Mouse (Mus musculus) liver, postnatal 0 days (tissue): Measurements from ENCODE around the gene Tspan11. TPM values are rescaled to one million over a fixed set of nuclear protein-coding genes. Genes with fewer than 3 reads are reported as not detected.

Source experiments
- ATAC-seq: fragments of 200-750 bp; cut with Nextera tagmentation; 2 replicates; pipeline ENCODE4 v1.8.0; 2017; ENCODE audit warnings: mild to moderate bottlenecking, moderate library complexity
- DNase-seq: peaks from one replicate; pipeline ENCODE4 v3.0.0-alpha.2; 2016
- H3K27ac ChIP-seq: fragments of 300-500 bp; sonication (generic); 2 replicates; pipeline ENCODE4 v1.5.1; 2014; ENCODE audit warnings: antibody characterized with exemption, moderate library complexity, mild to moderate bottlenecking, low read depth
- H3K27me3 ChIP-seq: fragments of 300-500 bp; sonication (generic); 2 replicates; pipeline ENCODE4 v1.6.1; 2014; ENCODE audit warnings: low read length, control low read depth, mixed read lengths; ENCODE audit not compliant: insufficient read depth
- H3K36me3 ChIP-seq: fragments of 300-500 bp; sonication (generic); replicated peaks from 2 replicates; pipeline ENCODE4 v1.6.1; 2014; ENCODE audit warnings: mild to moderate bottlenecking, control low read depth, low read length, moderate library complexity, mixed read lengths; ENCODE audit not compliant: insufficient read depth
- H3K4me1 ChIP-seq: fragments of 300-500 bp; sonication (generic); 2 replicates; pipeline ENCODE4 v1.6.1; 2014; ENCODE audit warnings: antibody characterized with exemption, mild to moderate bottlenecking, control low read depth; ENCODE audit not compliant: insufficient read depth
- H3K4me2 ChIP-seq: fragments of 300-500 bp; sonication (generic); 2 replicates; pipeline ENCODE4 v1.6.1; 2014; ENCODE audit warnings: low read depth, mild to moderate bottlenecking, low read length, moderate library complexity, mixed read lengths
- H3K4me3 ChIP-seq: fragments of 300-500 bp; sonication (generic); 2 replicates; pipeline ENCODE4 v1.5.1; 2014; ENCODE audit warnings: low read depth, low read length
- H3K9ac ChIP-seq: fragments of 300-500 bp; sonication (generic); replicated peaks from 2 replicates; pipeline ENCODE4 v1.6.1; 2014; ENCODE audit warnings: mild to moderate bottlenecking, moderate library complexity
- H3K9me3 ChIP-seq: fragments of 300-500 bp; sonication (generic); 2 replicates; pipeline ENCODE4 v1.6.1; 2016; ENCODE audit warnings: mild to moderate bottlenecking, control low read depth, low read length, mixed read lengths
- CTCF ChIP-seq: sonication (generic); IDR thresholded peaks from 2 replicates; pipeline ENCODE4 v1.5.1; 2016; ENCODE audit warnings: antibody characterized with exemption, low read depth
- EP300 ChIP-seq: IDR thresholded peaks from 2 replicates; pipeline ENCODE4 v1.6.1; 2016; ENCODE audit warnings: antibody characterized with exemption, low read depth, mild to moderate bottlenecking
- WGBS: fragments of 180-500 bp; shearing (Covaris S2); extraction: QIAGEN DNeasy Blood & Tissue Kit; methylation state at CpG from one replicate; pipeline ENCODE4 v1.1.7; 2014; ENCODE audit not compliant: insufficient replicate concordance; 5-methylcytosine and 5-hydroxymethylcytosine counted together
- polyA plus RNA-seq: library from polyadenylated mRNA; unstranded; fragments of >200 nt; fragmentation: Nextera tagmentation; extraction: Ambion mirVana; gene quantifications from 2 replicates; pipeline ENCODE4 v1.2.1, GENCODE M21; 2015

The Tspan11 gene
- polyA plus RNA-seq, 1 experiment from 2014 or later = 0.38 TPM

GRCm38 (mm10) chr6:127933841-127934240 lies 46.5 kb downstream of the Tspan11 start:
- ATAC-seq (no peak), DNase-seq (no peak)
- no peaks in the 10 kb centered on the region for H3K9me3 ChIP-seq
- no peak overlapping the region for H3K27ac ChIP-seq
- no peaks in the 10 kb centered on the region for H3K27me3 ChIP-seq
- TF ChIP-seq EP300 (no peak), CTCF (no peak)
- no peak overlapping the region for H3K4me2 ChIP-seq
- no peak overlapping the region for H3K4me3 ChIP-seq
- 84% methylated on average over 5 of the region's 5 CpGs for WGBS
- no peak overlapping the region for H3K9ac ChIP-seq
- H3K36me3 ChIP-seq = no peaks in the 10 kb centered on the region
- H3K4me1 ChIP-seq = no peaks in the 10 kb centered on the region

- WGBS = 55% methylated on average over 3 of the region's 3 CpGs
- Histone ChIP-seq H3K27me3 (no peaks in the 10 kb centered on the region), H3K4me2 (no peak overlapping the region), H3K4me1 (no peaks in the 10 kb centered on the region), H3K9ac (no peak overlapping the region), H3K36me3 (no peaks in the 10 kb centered on the region), H3K9me3 (no peaks in the 10 kb centered on the region), H3K4me3 (no peak overlapping the region), H3K27ac (no peak overlapping the region)
- TF ChIP-seq CTCF (no peak), EP300 (no peak)
- no peak for DNase-seq
- ATAC-seq = no peak
Measured at GRCm38 (mm10) chr6:127935105-127935504, 47.7 kb downstream of the Tspan11 start.

- ATAC-seq (no peak), DNase-seq (no peak)
- no peak overlapping the region for H3K27ac ChIP-seq
- no peaks in the 10 kb centered on the region for H3K4me1 ChIP-seq
- H3K27me3 ChIP-seq = no peaks in the 10 kb centered on the region
- H3K4me3 ChIP-seq = no peak overlapping the region
- no peak for TF ChIP-seq CTCF
- 83% methylated on average over 8 of the region's 8 CpGs for WGBS
- no peak overlapping the region for H3K4me2 ChIP-seq
- no peak overlapping the region for H3K9ac ChIP-seq
- no peaks in the 10 kb centered on the region for H3K9me3 ChIP-seq
- no peaks in the 10 kb centered on the region for H3K36me3 ChIP-seq
Measured at GRCm38 (mm10) chr6:127942421-127942820, 55.0 kb downstream of the Tspan11 start.

- WGBS = 57% methylated on average over 9 of the region's 9 CpGs
- TF ChIP-seq EP300 = no peak
- TF ChIP-seq CTCF = peak; percentile 88
- no peaks in the 10 kb centered on the region for H3K36me3 ChIP-seq
- H3K27ac ChIP-seq = no peak overlapping the region
- H3K9me3 ChIP-seq = no peaks in the 10 kb centered on the region
- H3K27me3 ChIP-seq = no peaks in the 10 kb centered on the region
- ATAC-seq (peak; percentile 29; the same call in 1 of the 2 replicates), DNase-seq (peak; percentile 68)
- no peaks in the 10 kb centered on the region for H3K4me1 ChIP-seq
- H3K4me2 ChIP-seq = no peak overlapping the region
- no peak overlapping the region for H3K9ac ChIP-seq
- H3K4me3 ChIP-seq = no peak overlapping the region
Measured at GRCm38 (mm10) chr6:127945725-127946124, 58.3 kb downstream of the Tspan11 start.

GRCm38 (mm10) chr6:127948656-127949055 lies 61.3 kb downstream of the Tspan11 start:
- no peaks in the 10 kb centered on the region for H3K27me3 ChIP-seq
- no peaks in the 10 kb centered on the region for H3K9me3 ChIP-seq
- H3K27ac ChIP-seq = no peak overlapping the region
- TF ChIP-seq CTCF (no peak), EP300 (no peak)
- DNase-seq (no peak), ATAC-seq (no peak)
- 64% methylated on average over 9 of the region's 9 CpGs for WGBS
- no peaks in the 10 kb centered on the region for H3K36me3 ChIP-seq
- H3K4me2 ChIP-seq = no peak overlapping the region
- no peak overlapping the region for H3K9ac ChIP-seq
- no peaks in the 10 kb centered on the region for H3K4me1 ChIP-seq
- no peak overlapping the region for H3K4me3 ChIP-seq

GRCm38 (mm10) chr6:127949885-127950284 lies 62.5 kb downstream of the Tspan11 start:
- DNase-seq (no peak), ATAC-seq (no peak)
- H3K27me3 ChIP-seq = no peaks in the 10 kb centered on the region
- H3K9ac ChIP-seq = no peak overlapping the region
- TF ChIP-seq EP300 (no peak), CTCF (no peak)
- no peak overlapping the region for H3K27ac ChIP-seq
- H3K9me3 ChIP-seq = no peaks in the 10 kb centered on the region
- no peak overlapping the region for H3K4me3 ChIP-seq
- no peak overlapping the region for H3K4me2 ChIP-seq
- 61% methylated on average over 7 of the region's 7 CpGs for WGBS
- no peaks in the 10 kb centered on the region for H3K36me3 ChIP-seq
- H3K4me1 ChIP-seq = no peaks in the 10 kb centered on the region

GRCm38 (mm10) chr6:127953071-127953470 lies 65.7 kb downstream of the Tspan11 start:
- no peaks in the 10 kb centered on the region for H3K27me3 ChIP-seq
- DNase-seq (no peak), ATAC-seq (no peak)
- TF ChIP-seq CTCF = no peak
- TF ChIP-seq EP300 = no peak
- no peak overlapping the region for H3K4me3 ChIP-seq
- no peak overlapping the region for H3K4me2 ChIP-seq
- H3K9me3 ChIP-seq = no peaks in the 10 kb centered on the region
- 80% methylated on average over 4 of the region's 4 CpGs for WGBS
- H3K36me3 ChIP-seq = no peaks in the 10 kb centered on the region
- no peak overlapping the region for H3K27ac ChIP-seq
- no peak overlapping the region for H3K9ac ChIP-seq
- H3K4me1 ChIP-seq = no peaks in the 10 kb centered on the region
